Mouse (Mus musculus): ENCODE measurements around the gene Rapgef3. TPM values are rescaled to one million over a fixed set of nuclear protein-coding genes. Genes with fewer than 3 reads are reported as not detected.

Rapgef3 gene
- polyA plus RNA-seq, 1 experiment from 2014 or later: 18.7 TPM

DNA sequence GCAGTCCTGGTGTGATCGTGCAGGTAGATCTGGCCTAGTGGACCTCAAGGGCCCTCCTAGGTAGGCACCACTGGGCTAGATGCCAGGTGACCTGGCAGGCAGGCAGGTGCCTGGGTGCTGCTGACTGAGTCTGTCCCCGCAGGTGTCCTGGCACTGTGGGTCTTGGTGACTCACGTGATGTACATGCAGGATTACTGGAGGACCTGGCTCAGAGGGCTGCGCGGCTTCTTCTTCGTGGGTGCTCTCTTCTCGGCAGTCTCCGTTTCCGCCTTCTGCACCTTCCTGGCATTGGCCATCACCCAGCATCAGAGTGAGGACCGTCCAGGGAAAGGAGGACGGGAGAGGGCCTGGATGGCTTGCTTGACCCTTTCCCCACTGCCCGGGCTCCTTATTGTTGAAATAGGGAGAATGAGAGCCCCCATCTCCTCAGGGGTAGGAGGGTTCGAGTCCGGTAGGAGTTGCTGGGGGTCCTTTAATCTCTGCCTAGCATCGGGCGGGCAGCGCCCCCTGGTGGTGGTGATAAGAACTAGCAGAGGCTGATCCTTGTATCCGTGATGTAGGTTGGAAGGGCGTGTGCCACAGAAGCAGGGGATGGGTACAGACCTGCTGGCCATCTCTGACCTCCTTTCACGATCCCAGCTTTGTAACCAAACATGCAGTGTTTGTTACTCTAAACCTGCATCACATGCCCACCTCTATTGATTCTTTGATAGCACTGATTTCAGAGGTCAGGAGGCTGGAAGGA lies 22.2 kb upstream of the Rapgef3 start:
- WGBS: 49% methylated on average over 19 of the region's 20 CpGs
- TF ChIP-seq EP300 (IDR thresholded peaks at IDR 0.05) (peak; percentile 7; the same call in 1 of the 2 replicates), CTCF (IDR thresholded peaks at IDR 0.05) (peak; percentile 87)
- Histone ChIP-seq H3K4me3 (ENCODE audit: low read depth, low read length) (no peak overlapping the region), H3K4me2 (replicated peaks; ENCODE audit: low read depth, low read length) (no peak overlapping the region), H3K27me3 (replicated peaks; ENCODE audit: insufficient read depth, low read length) (no peaks in the 10 kb centered on the region), H3K9ac (replicated peaks; ENCODE audit: low read depth) (no peak overlapping the region), H3K9me3 (ENCODE audit: low read length) (no peaks in the 10 kb centered on the region), H3K27ac (ENCODE audit: low read length) (no peak overlapping the region; the same call in 1 of the 2 replicates), H3K4me1 (ENCODE audit: insufficient read depth, low read depth, low read length) (peaks cover 20% of the 10 kb centered on the region), H3K36me3 (ENCODE audit: insufficient read depth, low read length) (peaks cover 25% of the 10 kb centered on the region)
- ATAC-seq (peak; percentile 57), DNase-seq (ENCODE audit: low spot score) (peak; percentile 79)

DNA sequence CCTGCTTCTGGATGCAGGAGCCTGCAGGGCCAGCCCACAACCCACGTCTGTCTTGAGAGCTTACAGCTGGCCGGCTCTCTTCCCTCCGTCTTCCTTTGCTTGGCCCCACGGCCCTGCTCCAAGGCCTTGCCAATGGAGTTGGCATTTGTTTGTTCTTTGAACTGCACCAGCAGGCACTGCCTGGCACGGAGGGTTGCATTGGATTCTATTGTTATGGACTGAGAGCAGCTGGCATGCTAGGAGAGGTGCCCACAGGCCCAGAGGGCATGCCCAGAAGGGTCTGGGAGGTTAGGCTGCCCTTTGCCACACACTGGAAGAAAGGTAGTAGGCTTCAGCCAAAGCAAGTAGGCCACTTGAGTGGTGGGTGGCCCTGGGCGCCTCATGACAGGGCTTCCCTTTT lies 21.0 kb upstream of the Rapgef3 start:
- no peak for ATAC-seq
- Histone ChIP-seq H3K4me3 (ENCODE audit: low read depth, low read length) (no peak overlapping the region), H3K4me2 (replicated peaks; ENCODE audit: low read depth, low read length) (no peak overlapping the region), H3K9me3 (ENCODE audit: low read length) (no peaks in the 10 kb centered on the region), H3K27me3 (replicated peaks; ENCODE audit: insufficient read depth, low read length) (no peaks in the 10 kb centered on the region), H3K36me3 (ENCODE audit: insufficient read depth, low read length) (peaks cover 15% of the 10 kb centered on the region), H3K4me1 (ENCODE audit: insufficient read depth, low read depth, low read length) (peaks cover 20% of the 10 kb centered on the region), H3K9ac (replicated peaks; ENCODE audit: low read depth) (no peak overlapping the region), H3K27ac (ENCODE audit: low read length) (peak overlapping the region; percentile 32; the same call in 1 of the 2 replicates)
- TF ChIP-seq CTCF (IDR thresholded peaks at IDR 0.05): no peak
- no peak for TF ChIP-seq EP300 (IDR thresholded peaks at IDR 0.05)
- DNase-seq (ENCODE audit: low spot score): no peak
- whole genome bisulfite sequencing: 31% methylated on average over 6 of the region's 6 CpGs

DNA sequence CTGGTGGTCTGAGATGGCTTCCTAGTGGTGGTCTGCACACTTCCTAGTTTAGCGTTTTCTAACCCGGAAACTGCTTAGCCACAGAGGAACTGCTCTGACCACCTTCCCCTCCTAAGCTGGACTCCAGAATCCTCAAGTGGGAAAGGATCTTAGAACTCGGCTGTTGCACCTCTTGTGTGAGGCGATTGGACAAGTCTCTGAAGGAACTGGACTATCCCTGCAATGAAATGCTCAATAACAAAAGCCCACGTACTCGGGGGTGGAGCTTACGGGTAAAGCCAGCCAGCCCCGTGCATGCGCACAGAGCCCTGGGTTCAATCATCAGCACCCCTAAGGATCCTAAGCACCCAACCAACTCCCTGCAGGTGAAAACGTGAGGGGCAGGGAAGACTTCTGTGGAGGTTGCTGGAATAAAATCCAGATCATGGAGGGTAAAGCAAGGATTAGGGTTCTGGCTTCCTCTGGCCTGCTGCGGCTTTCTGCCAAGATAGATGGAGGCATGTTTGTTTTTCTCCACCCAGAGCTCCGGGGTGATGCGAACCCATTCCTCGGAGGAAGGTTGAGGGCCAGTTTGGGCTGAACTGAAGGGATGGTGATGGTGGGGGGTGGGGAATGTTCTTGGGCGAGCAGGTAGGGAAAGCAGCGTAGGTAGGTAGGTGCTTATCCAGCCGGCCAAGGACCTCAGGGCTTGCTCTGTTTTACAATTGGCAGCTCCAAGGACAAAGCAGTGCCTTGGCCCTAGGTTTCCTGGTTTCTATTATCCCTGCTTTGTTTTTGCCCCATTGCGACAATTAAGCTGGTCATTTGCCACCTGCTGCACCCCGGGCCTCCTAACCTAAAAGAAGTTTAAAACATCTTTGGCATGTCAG lies 20.3 kb upstream of the Rapgef3 start:
- Histone ChIP-seq H3K4me1 (ENCODE audit: insufficient read depth, low read depth, low read length) (peaks cover 20% of the 10 kb centered on the region), H3K9me3 (ENCODE audit: low read length) (no peaks in the 10 kb centered on the region), H3K27ac (ENCODE audit: low read length) (0 out of 2 replicates have a peak overlapping the region, but pooled peaks have one; percentile 32), H3K9ac (replicated peaks; ENCODE audit: low read depth) (no peak overlapping the region), H3K4me2 (replicated peaks; ENCODE audit: low read depth, low read length) (no peak overlapping the region), H3K36me3 (ENCODE audit: insufficient read depth, low read length) (peaks cover 8% of the 10 kb centered on the region), H3K27me3 (replicated peaks; ENCODE audit: insufficient read depth, low read length) (no peaks in the 10 kb centered on the region), H3K4me3 (ENCODE audit: low read depth, low read length) (no peak overlapping the region)
- 57% methylated on average over 19 of the region's 19 CpGs for WGBS
- ATAC-seq (no peak), DNase-seq (ENCODE audit: low spot score) (no peak)
- TF ChIP-seq CTCF (IDR thresholded peaks at IDR 0.05) (no peak), EP300 (IDR thresholded peaks at IDR 0.05) (no peak)

DNA sequence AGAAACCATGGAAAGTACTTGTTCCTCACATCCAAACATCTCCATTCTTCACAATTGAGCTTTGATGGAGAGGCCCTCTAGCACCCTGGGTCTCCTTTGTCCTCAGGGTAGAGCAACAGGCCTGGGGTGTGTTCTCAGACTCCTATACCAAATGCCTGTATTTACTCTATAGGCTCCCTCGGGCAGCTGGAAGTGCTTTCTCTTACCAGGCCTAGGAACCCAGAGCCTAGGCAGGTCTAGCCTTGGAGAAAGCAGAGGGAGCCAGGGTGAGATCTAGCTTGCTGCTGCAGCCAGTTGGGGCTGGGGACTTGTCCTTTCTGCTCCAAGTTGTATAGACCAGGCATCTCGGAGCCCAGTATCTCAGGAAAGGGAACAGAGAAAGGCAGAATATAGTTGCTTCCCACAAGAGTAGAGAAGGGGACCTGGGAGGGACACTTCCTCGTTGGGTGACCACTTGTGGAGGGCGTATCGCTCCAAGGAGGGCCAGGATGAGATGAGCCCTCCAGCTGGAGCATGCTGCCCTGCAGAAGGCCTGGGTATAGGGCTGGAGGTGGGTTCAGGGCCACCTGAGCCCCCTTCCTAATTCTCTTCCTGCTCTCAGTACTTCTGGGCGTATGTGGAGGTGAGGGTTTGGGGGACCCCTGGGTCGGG lies 19.5 kb upstream of the Rapgef3 start:
- WGBS: 49% methylated on average over 7 of the region's 7 CpGs
- Histone ChIP-seq H3K27me3 (replicated peaks; ENCODE audit: insufficient read depth, low read length) (no peaks in the 10 kb centered on the region), H3K27ac (ENCODE audit: low read length) (0 out of 2 replicates have a peak overlapping the region, but pooled peaks have one; percentile 38), H3K4me1 (ENCODE audit: insufficient read depth, low read depth, low read length) (peaks cover 20% of the 10 kb centered on the region), H3K4me2 (replicated peaks; ENCODE audit: low read depth, low read length) (no peak overlapping the region), H3K36me3 (ENCODE audit: insufficient read depth, low read length) (0 out of 2 replicates have a peak, but pooled peaks cover 2% of the 10 kb centered on the region), H3K4me3 (ENCODE audit: low read depth, low read length) (no peak overlapping the region), H3K9me3 (ENCODE audit: low read length) (no peaks in the 10 kb centered on the region), H3K9ac (replicated peaks; ENCODE audit: low read depth) (no peak overlapping the region)
- ATAC-seq (no peak), DNase-seq (ENCODE audit: low spot score) (no peak)
- no peak for TF ChIP-seq CTCF (IDR thresholded peaks at IDR 0.05)
- TF ChIP-seq EP300 (IDR thresholded peaks at IDR 0.05): no peak

DNA sequence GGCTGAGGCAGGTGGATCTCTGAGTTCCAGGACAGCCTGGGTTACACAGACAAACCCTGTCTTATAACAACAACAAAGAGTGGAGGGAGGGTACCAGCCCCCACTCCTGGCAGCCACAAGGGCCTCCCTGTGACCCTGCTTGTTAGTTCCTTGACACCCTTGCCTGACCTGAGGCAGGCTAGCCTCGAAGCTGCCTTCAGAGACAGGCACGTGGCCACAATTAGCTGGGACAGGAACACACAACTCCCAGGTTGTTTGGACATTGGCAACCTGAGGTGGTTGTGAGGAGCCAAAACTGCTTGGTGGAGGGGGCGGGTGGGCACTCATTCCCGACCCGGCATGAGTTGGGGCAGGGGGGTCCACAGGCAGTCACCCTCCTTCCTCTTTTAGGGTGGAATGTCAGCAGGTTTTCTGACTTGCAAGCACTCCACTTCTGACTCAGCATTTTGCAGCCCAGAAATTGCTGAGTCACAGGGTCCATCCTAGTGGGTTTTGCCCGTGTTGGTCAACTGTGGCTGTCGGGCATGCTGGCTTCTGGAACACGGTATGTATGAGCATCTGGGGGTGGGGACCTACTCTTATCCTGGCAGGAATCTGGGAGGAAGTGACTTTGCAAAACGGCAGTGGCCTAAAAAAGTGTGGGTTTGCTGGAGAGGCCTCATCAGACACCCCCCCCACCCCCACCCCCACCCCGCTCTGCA lies 18.8 kb upstream of the Rapgef3 start:
- ATAC-seq: no peak
- Histone ChIP-seq H3K4me2 (replicated peaks; ENCODE audit: low read depth, low read length) (no peak overlapping the region), H3K4me1 (ENCODE audit: insufficient read depth, low read depth, low read length) (peaks cover 20% of the 10 kb centered on the region), H3K27me3 (replicated peaks; ENCODE audit: insufficient read depth, low read length) (no peaks in the 10 kb centered on the region), H3K27ac (ENCODE audit: low read length) (no peak overlapping the region), H3K36me3 (ENCODE audit: insufficient read depth, low read length) (no peaks in the 10 kb centered on the region), H3K9ac (replicated peaks; ENCODE audit: low read depth) (no peak overlapping the region), H3K4me3 (ENCODE audit: low read depth, low read length) (no peak overlapping the region), H3K9me3 (ENCODE audit: low read length) (no peaks in the 10 kb centered on the region)
- 49% methylated on average over 9 of the region's 10 CpGs for WGBS
- DNase-seq (ENCODE audit: low spot score): peak; percentile 58
- TF ChIP-seq EP300 (IDR thresholded peaks at IDR 0.05) (no peak), CTCF (IDR thresholded peaks at IDR 0.05) (no peak)

All from lung, postnatal 0 days (tissue).